Mouse (Mus musculus) stomach, postnatal 0 days (tissue): ENCODE results near the gene Magi2. TPM values are rescaled to one million over a fixed set of nuclear protein-coding genes. Genes with fewer than 3 reads are reported as not detected.

Experiments
- ATAC-seq: fragments of 200-750 bp; cut with Nextera tagmentation; 2 replicates; pipeline ENCODE4 v1.8.0; 2017; ENCODE audit not compliant: low FRiP score, low TSS enrichment
- DNase-seq: peaks from one replicate; pipeline ENCODE4 v3.0.0-alpha.2; 2016; ENCODE audit warnings: low spot score
- H3K27ac ChIP-seq: fragments of 300-500 bp; sonication (generic); replicated peaks from 2 replicates; pipeline ENCODE4 v1.5.1; 2014; ENCODE audit warnings: mild to moderate bottlenecking, control low read depth
- H3K27me3 ChIP-seq: fragments of 300-500 bp; sonication (generic); 2 replicates; pipeline ENCODE4 v1.6.1; 2014; ENCODE audit warnings: low read length; ENCODE audit not compliant: control insufficient read depth, insufficient read depth
- H3K36me3 ChIP-seq: fragments of 300-500 bp; sonication (generic); 2 replicates; pipeline ENCODE4 v1.6.1; 2014; ENCODE audit warnings: low read length, mixed read lengths; ENCODE audit not compliant: control insufficient read depth, insufficient read depth
- H3K4me1 ChIP-seq: fragments of 300-500 bp; sonication (generic); replicated peaks from 2 replicates; pipeline ENCODE4 v1.6.1; 2014; ENCODE audit warnings: antibody characterized with exemption; ENCODE audit not compliant: control insufficient read depth, insufficient read depth
- H3K4me2 ChIP-seq: fragments of 300-500 bp; sonication (generic); replicated peaks from 2 replicates; pipeline ENCODE4 v1.6.1; 2014; ENCODE audit warnings: low read depth, mild to moderate bottlenecking, control low read depth, moderate library complexity
- H3K4me3 ChIP-seq: fragments of 300-500 bp; sonication (generic); 2 replicates; pipeline ENCODE4 v1.5.1; 2014; ENCODE audit warnings: low read depth, low read length, control low read depth
- H3K9ac ChIP-seq: fragments of 300-500 bp; sonication (generic); 2 replicates; pipeline ENCODE4 v1.6.1; 2014; ENCODE audit warnings: mild to moderate bottlenecking, low read length, control low read depth, mixed read lengths
- H3K9me3 ChIP-seq: fragments of 300-500 bp; sonication (generic); 2 replicates; pipeline ENCODE4 v1.6.1; 2016; ENCODE audit warnings: low read length; ENCODE audit not compliant: control insufficient read depth
- CTCF ChIP-seq: IDR thresholded peaks from 2 replicates; pipeline ENCODE4 v1.5.1; 2016; ENCODE audit warnings: antibody characterized with exemption, low read depth, mild to moderate bottlenecking, moderate library complexity
- EP300 ChIP-seq: optimal IDR thresholded peaks from 2 replicates; pipeline ENCODE3; 2016; ENCODE audit warnings: antibody characterized with exemption
- WGBS: fragments of 180-500 bp; shearing (Covaris S2); extraction: QIAGEN DNeasy Blood & Tissue Kit; methylation state at CpG from one replicate; pipeline ENCODE4 v1.1.7; 2014; 5-methylcytosine and 5-hydroxymethylcytosine counted together
- polyA plus RNA-seq: library from polyadenylated mRNA; unstranded; fragments of >200 nt; fragmentation: Nextera tagmentation; extraction: Ambion mirVana; gene quantifications from 2 replicates; pipeline ENCODE4 v1.2.1, GENCODE M21; 2015

Magi2 gene
- polyA plus RNA-seq, 1 experiment from 2014 or later, result 1.9 TPM

GRCm38 (mm10) chr5:20679920-20680319 lies 1453.1 kb downstream of the Magi2 start:
- Histone ChIP-seq H3K36me3 (no peaks in the 10 kb centered on the region), H3K9me3 (no peaks in the 10 kb centered on the region), H3K4me2 (no peak overlapping the region), H3K4me3 (no peak overlapping the region), H3K27me3 (no peaks in the 10 kb centered on the region), H3K27ac (no peak overlapping the region), H3K4me1 (no peaks in the 10 kb centered on the region), H3K9ac (no peak overlapping the region)
- DNase-seq (no peak), ATAC-seq (no peak)
- WGBS, result 93% methylated on average over 6 of the region's 6 CpGs
- TF ChIP-seq EP300 (no peak), CTCF (no peak)

- H3K36me3 ChIP-seq, result no peaks in the 10 kb centered on the region
- H3K9me3 ChIP-seq, result no peaks in the 10 kb centered on the region
- no peak for DNase-seq
- no peak overlapping the region for H3K27ac ChIP-seq
- WGBS, result 77% methylated on average over 15 of the region's 15 CpGs
- H3K9ac ChIP-seq, result no peak overlapping the region
- TF ChIP-seq EP300 (no peak), CTCF (no peak)
- no peak for ATAC-seq
- no peak overlapping the region for H3K4me3 ChIP-seq
- H3K4me2 ChIP-seq, result no peak overlapping the region
- no peaks in the 10 kb centered on the region for H3K4me1 ChIP-seq
- no peaks in the 10 kb centered on the region for H3K27me3 ChIP-seq
These were observed 1454.1 kb downstream of the Magi2 start for GRCm38 (mm10) chr5:20680833-20681530.

- no peaks in the 10 kb centered on the region for H3K4me1 ChIP-seq
- H3K27ac ChIP-seq, result no peak overlapping the region
- H3K4me2 ChIP-seq, result no peak overlapping the region
- no peak for TF ChIP-seq EP300
- no peak for TF ChIP-seq CTCF
- WGBS, result 57% methylated on average over 10 of the region's 10 CpGs
- H3K4me3 ChIP-seq, result no peak overlapping the region
- DNase-seq (no peak), ATAC-seq (no peak)
- no peaks in the 10 kb centered on the region for H3K9me3 ChIP-seq
- H3K27me3 ChIP-seq, result no peaks in the 10 kb centered on the region
- H3K9ac ChIP-seq, result no peak overlapping the region
- H3K36me3 ChIP-seq, result no peaks in the 10 kb centered on the region
These were observed 1454.8 kb downstream of the Magi2 start for GRCm38 (mm10) chr5:20681660-20682059.

GRCm38 (mm10) chr5:20682208-20682607 lies 1455.4 kb downstream of the Magi2 start:
- Histone ChIP-seq H3K27me3 (no peaks in the 10 kb centered on the region), H3K4me2 (no peak overlapping the region), H3K36me3 (no peaks in the 10 kb centered on the region), H3K27ac (no peak overlapping the region), H3K4me3 (no peak overlapping the region), H3K9me3 (no peaks in the 10 kb centered on the region), H3K9ac (no peak overlapping the region), H3K4me1 (no peaks in the 10 kb centered on the region)
- ATAC-seq (no peak), DNase-seq (no peak)
- TF ChIP-seq CTCF (no peak), EP300 (no peak)
- 64% methylated on average over 7 of the region's 7 CpGs for WGBS

GRCm38 (mm10) chr5:20684112-20684511 lies 1457.3 kb downstream of the Magi2 start:
- ATAC-seq, result no peak
- no peaks in the 10 kb centered on the region for H3K27me3 ChIP-seq
- no peaks in the 10 kb centered on the region for H3K9me3 ChIP-seq
- no peaks in the 10 kb centered on the region for H3K36me3 ChIP-seq
- WGBS, result 53% methylated on average over 6 of the region's 6 CpGs
- no peak for DNase-seq
- H3K4me1 ChIP-seq, result no peaks in the 10 kb centered on the region
- no peak for TF ChIP-seq EP300
- no peak for TF ChIP-seq CTCF
- no peak overlapping the region for H3K9ac ChIP-seq
- no peak overlapping the region for H3K4me2 ChIP-seq
- no peak overlapping the region for H3K27ac ChIP-seq
- H3K4me3 ChIP-seq, result no peak overlapping the region

GRCm38 (mm10) chr5:20692230-20692629 lies 1465.4 kb downstream of the Magi2 start:
- no peaks in the 10 kb centered on the region for H3K36me3 ChIP-seq
- no peak overlapping the region for H3K27ac ChIP-seq
- H3K9ac ChIP-seq, result no peak overlapping the region
- H3K27me3 ChIP-seq, result no peaks in the 10 kb centered on the region
- ATAC-seq, result no peak
- no peaks in the 10 kb centered on the region for H3K4me1 ChIP-seq
- H3K4me2 ChIP-seq, result no peak overlapping the region
- TF ChIP-seq CTCF, result no peak
- no peak for TF ChIP-seq EP300
- H3K9me3 ChIP-seq, result no peaks in the 10 kb centered on the region
- DNase-seq, result no peak
- no peak overlapping the region for H3K4me3 ChIP-seq
- WGBS, result 95% methylated on average over 3 of the region's 3 CpGs
